Mouse (Mus musculus): ENCODE measurements around the gene Rnaseh1.

- TF ChIP-seq GATA1 (IDR thresholded peaks at IDR 0.05; ENCODE audit: borderline replicate concordance, low read length) (no peak), FLI1 (IDR thresholded peaks at IDR 0.05; ENCODE audit: low read length) (no peak)
Measured at GRCm38 (mm10) chr12:28635058-28635534, 14.3 kb upstream of the Rnaseh1 start.
